Mouse (Mus musculus): ENCODE data around the gene H13. TPM values are rescaled to one million over a fixed set of nuclear protein-coding genes. Genes with fewer than 3 reads are reported as not detected.

H13 gene
- polyA plus RNA-seq, 1 experiment, result 136 TPM

GRCm38 (mm10) chr2:152634311-152634710 lies 35.0 kb upstream of the H13 start:
- H3ac ChIP-seq (ENCODE audit: control insufficient read depth, insufficient read length, low read depth), result no peak overlapping the region

GRCm38 (mm10) chr2:152636246-152637005 lies 32.8 kb upstream of the H13 start:
- TF ChIP-seq MYOD1 (IDR thresholded peaks at IDR 0.05; ENCODE audit: control insufficient read depth, insufficient read length, low read depth), result peak; percentile 79
- no peak for TF ChIP-seq CEBPB (IDR thresholded peaks at IDR 0.05; ENCODE audit: low read depth)
- peak; percentile 51 for TF ChIP-seq MAX (IDR thresholded peaks at IDR 0.05)
- no peak for TF ChIP-seq USF1 (IDR thresholded peaks at IDR 0.05; ENCODE audit: low read depth)
- no peak for TF ChIP-seq CTCF (IDR thresholded peaks at IDR 0.05; ENCODE audit: control insufficient read depth, insufficient read depth, insufficient read length)
- TF ChIP-seq FOSL1 (IDR thresholded peaks at IDR 0.05; ENCODE audit: insufficient read depth, low read length, poor library complexity, severe bottlenecking), result no peak
- peaks cover 10% of the 10 kb centered on the region for H3K79me2 ChIP-seq (ENCODE audit: control insufficient read depth, insufficient read depth)
- no peaks in the 10 kb centered on the region for H3K27me3 ChIP-seq (ENCODE audit: control insufficient read depth, insufficient read depth, insufficient read length)
- no peaks in the 10 kb centered on the region for H3K79me3 ChIP-seq (ENCODE audit: low read depth)
- peaks cover 41% of the 10 kb centered on the region for H3K36me3 ChIP-seq (ENCODE audit: control insufficient read depth, insufficient read depth)
- no peak overlapping the region for H3ac ChIP-seq (ENCODE audit: control insufficient read depth, insufficient read length, low read depth)
- H3K4me3 ChIP-seq (ENCODE audit: insufficient read depth, poor library complexity, severe bottlenecking), result no peak overlapping the region

More at GRCm38 (mm10) chr2:152634311-152634710, 35.0 kb upstream of the H13 start:
- H3K36me3 ChIP-seq (ENCODE audit: control insufficient read depth, insufficient read depth), result peaks cover 60% of the 10 kb centered on the region
- peaks cover 23% of the 10 kb centered on the region for H3K79me2 ChIP-seq (ENCODE audit: control insufficient read depth, insufficient read depth)
- H3K4me3 ChIP-seq (ENCODE audit: insufficient read depth, poor library complexity, severe bottlenecking), result no peak overlapping the region
- TF ChIP-seq CTCF (IDR thresholded peaks at IDR 0.05; ENCODE audit: control insufficient read depth, insufficient read depth, insufficient read length), result no peak
- TF ChIP-seq USF1 (IDR thresholded peaks at IDR 0.05; ENCODE audit: low read depth), result no peak
- no peak for TF ChIP-seq CEBPB (IDR thresholded peaks at IDR 0.05; ENCODE audit: low read depth)
- no peak for TF ChIP-seq MYOD1 (IDR thresholded peaks at IDR 0.05; ENCODE audit: control insufficient read depth, insufficient read length, low read depth)
- no peak for TF ChIP-seq MAX (IDR thresholded peaks at IDR 0.05)
- no peak for TF ChIP-seq FOSL1 (IDR thresholded peaks at IDR 0.05; ENCODE audit: insufficient read depth, low read length, poor library complexity, severe bottlenecking)
- H3K27me3 ChIP-seq (ENCODE audit: control insufficient read depth, insufficient read depth, insufficient read length), result no peaks in the 10 kb centered on the region
- no peaks in the 10 kb centered on the region for H3K79me3 ChIP-seq (ENCODE audit: low read depth)

- Histone ChIP-seq H3K79me2 (ENCODE audit: control insufficient read depth, insufficient read depth) (peaks cover 5% of the 10 kb centered on the region), H3K27me3 (ENCODE audit: control insufficient read depth, insufficient read depth, insufficient read length) (no peaks in the 10 kb centered on the region), H3K36me3 (ENCODE audit: control insufficient read depth, insufficient read depth) (peaks cover 36% of the 10 kb centered on the region), H3ac (ENCODE audit: control insufficient read depth, insufficient read length, low read depth) (peak overlapping the region; percentile 74), H3K4me3 (ENCODE audit: insufficient read depth, poor library complexity, severe bottlenecking) (no peak overlapping the region), H3K79me3 (ENCODE audit: low read depth) (no peaks in the 10 kb centered on the region)
- TF ChIP-seq FOSL1 (IDR thresholded peaks at IDR 0.05; ENCODE audit: insufficient read depth, low read length, poor library complexity, severe bottlenecking) (no peak), MAX (IDR thresholded peaks at IDR 0.05) (peak; percentile 6)
Measured at GRCm38 (mm10) chr2:152637006-152637322, 32.3 kb upstream of the H13 start.

DNA sequence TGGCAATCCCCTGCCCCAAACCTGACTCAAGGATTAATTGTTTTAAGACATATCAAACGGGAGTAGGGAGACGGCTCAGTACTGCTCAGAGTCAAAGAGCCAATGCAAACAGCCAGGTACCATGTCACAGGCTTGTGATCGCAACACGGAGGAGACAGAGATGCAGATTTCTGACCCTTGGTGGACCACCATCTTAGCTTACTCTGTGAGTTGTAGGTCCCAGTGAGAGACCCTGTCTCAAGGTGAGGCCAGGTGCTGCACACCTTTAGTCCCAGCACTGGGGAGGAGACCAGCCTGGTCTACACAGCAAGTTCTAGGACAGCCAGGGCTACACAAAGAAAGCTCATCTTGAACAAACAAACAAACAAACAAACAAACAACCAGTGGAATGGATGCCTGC lies 31.9 kb upstream of the H13 start:
- Histone ChIP-seq H3K79me2 (ENCODE audit: control insufficient read depth, insufficient read depth) (peaks cover 5% of the 10 kb centered on the region), H3K27me3 (ENCODE audit: control insufficient read depth, insufficient read depth, insufficient read length) (no peaks in the 10 kb centered on the region), H3K4me3 (ENCODE audit: insufficient read depth, poor library complexity, severe bottlenecking) (no peak overlapping the region), H3K79me3 (ENCODE audit: low read depth) (no peaks in the 10 kb centered on the region), H3K36me3 (ENCODE audit: control insufficient read depth, insufficient read depth) (peaks cover 32% of the 10 kb centered on the region), H3ac (ENCODE audit: control insufficient read depth, insufficient read length, low read depth) (peak overlapping the region; percentile 30)
- TF ChIP-seq MYOD1 (IDR thresholded peaks at IDR 0.05; ENCODE audit: control insufficient read depth, insufficient read length, low read depth) (no peak), USF1 (IDR thresholded peaks at IDR 0.05; ENCODE audit: low read depth) (no peak), MAX (IDR thresholded peaks at IDR 0.05) (no peak), CTCF (IDR thresholded peaks at IDR 0.05; ENCODE audit: control insufficient read depth, insufficient read depth, insufficient read length) (no peak), FOSL1 (IDR thresholded peaks at IDR 0.05; ENCODE audit: insufficient read depth, low read length, poor library complexity, severe bottlenecking) (no peak)

DNA sequence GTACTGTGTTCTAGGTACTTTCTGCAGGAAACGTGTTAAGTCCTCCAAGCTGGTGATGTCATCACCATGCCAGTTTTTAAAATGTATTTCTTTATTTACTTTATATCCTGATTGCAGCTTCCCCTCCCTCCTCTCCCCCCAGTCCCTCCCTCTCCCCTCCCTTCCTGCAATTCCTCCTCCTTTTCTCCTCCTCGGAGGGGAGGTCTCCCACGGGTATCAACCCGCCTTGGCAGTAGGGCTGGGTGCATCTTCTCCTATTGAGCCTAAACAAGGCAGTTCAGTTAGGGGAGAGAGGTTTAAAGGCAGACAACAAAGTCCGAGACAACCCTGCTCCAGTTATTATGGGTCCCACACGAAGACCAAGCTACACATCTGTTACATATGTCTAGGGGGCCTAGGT lies 30.4 kb upstream of the H13 start:
- Histone ChIP-seq H3K27me3 (ENCODE audit: control insufficient read depth, insufficient read depth, insufficient read length) (no peaks in the 10 kb centered on the region), H3ac (ENCODE audit: control insufficient read depth, insufficient read length, low read depth) (no peak overlapping the region), H3K79me3 (ENCODE audit: low read depth) (no peaks in the 10 kb centered on the region), H3K36me3 (ENCODE audit: control insufficient read depth, insufficient read depth) (peaks cover 18% of the 10 kb centered on the region), H3K79me2 (ENCODE audit: control insufficient read depth, insufficient read depth) (no peaks in the 10 kb centered on the region), H3K4me3 (ENCODE audit: insufficient read depth, poor library complexity, severe bottlenecking) (no peak overlapping the region)
- TF ChIP-seq MYOG (IDR thresholded peaks at IDR 0.05; ENCODE audit: control insufficient read depth, extremely low read depth, insufficient read length) (no peak), USF1 (IDR thresholded peaks at IDR 0.05; ENCODE audit: low read depth) (no peak), MYOD1 (IDR thresholded peaks at IDR 0.05; ENCODE audit: control insufficient read depth, insufficient read length, low read depth) (no peak), MAX (IDR thresholded peaks at IDR 0.05) (no peak), CTCF (IDR thresholded peaks at IDR 0.05; ENCODE audit: control insufficient read depth, insufficient read depth, insufficient read length) (no peak), CEBPB (IDR thresholded peaks at IDR 0.05; ENCODE audit: low read depth) (no peak), FOSL1 (IDR thresholded peaks at IDR 0.05; ENCODE audit: insufficient read depth, low read length, poor library complexity, severe bottlenecking) (no peak)

GRCm38 (mm10) chr2:152639406-152640113 lies 29.7 kb upstream of the H13 start:
- Histone ChIP-seq H3K27me3 (ENCODE audit: control insufficient read depth, insufficient read depth, insufficient read length) (no peaks in the 10 kb centered on the region), H3K79me2 (ENCODE audit: control insufficient read depth, insufficient read depth) (no peaks in the 10 kb centered on the region), H3K4me3 (ENCODE audit: insufficient read depth, poor library complexity, severe bottlenecking) (no peak overlapping the region), H3K36me3 (ENCODE audit: control insufficient read depth, insufficient read depth) (peaks cover 13% of the 10 kb centered on the region), H3ac (ENCODE audit: control insufficient read depth, insufficient read length, low read depth) (peak overlapping the region; percentile 27), H3K79me3 (ENCODE audit: low read depth) (no peaks in the 10 kb centered on the region)
- peak; percentile 34 for TF ChIP-seq MYOD1 (IDR thresholded peaks at IDR 0.05; ENCODE audit: control insufficient read depth, insufficient read length, low read depth)
- no peak for TF ChIP-seq MYOG (IDR thresholded peaks at IDR 0.05; ENCODE audit: control insufficient read depth, extremely low read depth, insufficient read length)
- no peak for TF ChIP-seq FOSL1 (IDR thresholded peaks at IDR 0.05; ENCODE audit: insufficient read depth, low read length, poor library complexity, severe bottlenecking)

Measured in C2C12 (cell line).